Mouse (Mus musculus) layer of hippocampus, postnatal 10 days (tissue): ENCODE data around the gene Folr1. TPM values are rescaled to one million over a fixed set of nuclear protein-coding genes. Genes with fewer than 3 reads are reported as not detected.

Experiments
- DNase-seq, 2 experiments: peaks; one replicate each; pipeline ENCODE4 v3.0.0; 2021; ENCODE audit warnings: low spot score in 2 of 2
- long read RNA-seq: library from polyadenylated mRNA; stranded (forward); transcript quantifications from one replicate; pipeline ENCODE4 v2.0.0, GENCODE M21; 2023
- total RNA-seq, 2 experiments: library from RNA; stranded (reverse); gene quantifications; 2 replicates each; pipeline ENCODE4 v1.2.3; 2021

Gene Folr1
- 10 to 100 TPM in 1 of 2 experiments, 1 to 10 TPM in 1; 1.3 to 17.2 TPM for total RNA-seq
- long read RNA-seq, partial matches to known transcripts: 8 of 9 reads
- long read RNA-seq, other reads (novel, unspliced or antisense): 1 of 9 reads

GRCm38 (mm10) chr7:101870629-101871028 lies at the start of gene Folr1:
Gene Folr1, minus strand, starts transcription at chr7:101870788.
- no peak for DNase-seq

DNA sequence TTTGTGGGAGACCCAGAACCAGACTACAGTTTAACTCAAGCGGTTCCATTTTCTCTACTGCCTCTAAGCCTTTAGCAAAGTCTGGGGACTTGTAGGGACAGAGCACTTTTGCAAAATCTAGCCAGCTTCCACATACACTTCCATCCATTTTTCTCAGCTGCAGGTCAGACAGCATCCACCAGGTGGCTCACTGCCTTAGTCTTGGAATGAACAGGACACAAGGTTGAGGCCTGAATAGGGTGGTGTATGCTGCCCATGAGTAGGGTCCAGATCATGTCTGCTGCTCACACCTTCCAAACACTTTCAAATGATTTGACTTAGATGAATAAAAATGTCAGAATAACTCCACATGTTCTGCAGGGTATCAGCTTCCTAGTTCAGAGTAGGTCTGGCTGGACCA lies 47.5 kb upstream of the Folr1 start:
- DNase-seq: peak; percentile 64 to 73

- DNase-seq: no peak
Measured at GRCm38 (mm10) chr7:101911982-101912381, 41.4 kb upstream of the Folr1 start.

DNA sequence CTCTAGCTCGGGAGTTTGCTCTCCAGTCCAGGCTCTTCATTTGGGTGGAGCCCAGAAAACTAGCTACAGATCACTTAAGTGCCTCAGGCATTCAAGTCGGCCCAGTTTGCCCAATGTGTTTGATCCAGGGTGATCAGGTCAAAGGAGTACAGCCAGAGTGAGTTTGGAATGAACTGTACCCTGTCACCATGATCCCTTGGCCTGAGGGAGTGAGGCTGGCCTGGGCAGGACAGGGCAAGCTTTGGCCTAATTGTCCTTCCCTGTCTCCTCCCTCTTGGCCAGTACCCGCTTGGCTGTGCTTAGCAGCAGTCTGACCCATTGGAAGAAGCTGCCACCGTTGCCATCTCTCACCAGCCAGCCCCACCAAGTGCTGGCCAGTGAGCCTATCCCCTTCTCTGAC lies 39.5 kb upstream of the Folr1 start:
- DNase-seq: no peak

DNA sequence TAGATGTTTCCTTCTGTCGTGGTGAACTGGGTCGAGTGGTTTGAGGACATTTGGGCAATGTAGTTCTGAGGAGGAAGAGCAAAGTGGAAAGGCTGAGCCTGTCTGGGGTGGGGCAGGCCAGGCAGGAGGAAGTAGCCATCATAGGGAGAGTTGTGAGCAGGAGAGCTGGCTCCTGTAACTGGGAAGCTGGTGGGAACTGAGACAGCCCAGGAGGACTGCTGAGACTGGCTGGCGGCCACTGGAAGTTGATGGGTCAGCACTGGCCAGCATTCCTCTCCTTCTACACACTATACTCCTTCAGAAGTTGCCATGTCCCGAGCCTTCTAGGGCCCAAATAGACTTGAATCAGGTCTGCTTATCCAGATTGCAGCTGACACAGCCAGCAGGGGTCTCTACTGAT lies 37.8 kb upstream of the Folr1 start:
- DNase-seq: no peak

DNA sequence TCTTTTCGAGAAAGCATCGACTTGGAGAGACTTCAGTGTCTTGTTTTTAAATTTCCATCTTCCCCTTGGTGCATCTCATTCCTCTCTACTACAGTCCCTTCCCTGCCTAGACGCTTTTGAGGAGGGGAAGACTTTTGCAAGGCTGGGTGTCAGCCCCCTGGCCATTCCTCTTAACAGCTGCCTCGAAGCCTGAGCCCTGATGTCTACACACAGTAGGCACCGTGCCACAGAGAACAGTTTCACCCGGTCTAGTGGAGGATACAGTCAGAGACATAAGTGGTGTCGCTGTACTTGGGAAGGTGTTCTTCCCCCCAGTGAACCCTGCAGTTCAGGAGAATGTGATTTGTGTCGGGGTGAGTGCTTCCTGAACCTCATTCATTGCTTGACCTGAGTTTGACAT lies 36.1 kb upstream of the Folr1 start:
- DNase-seq: no peak

GRCm38 (mm10) chr7:101906287-101906681 lies 35.7 kb upstream of the Folr1 start, which contains the start of gene Tomt:
Gene Tomt, minus strand, starts transcription at chr7:101906359.
- no peak for DNase-seq

- DNase-seq: peak; percentile 99
Measured at GRCm38 (mm10) chr7:101905561-101906286, 35.1 kb upstream of the Folr1 start, which contains the start of gene Lamtor1. Gene Lamtor1, plus strand, starts transcription at chr7:101905904.

DNA sequence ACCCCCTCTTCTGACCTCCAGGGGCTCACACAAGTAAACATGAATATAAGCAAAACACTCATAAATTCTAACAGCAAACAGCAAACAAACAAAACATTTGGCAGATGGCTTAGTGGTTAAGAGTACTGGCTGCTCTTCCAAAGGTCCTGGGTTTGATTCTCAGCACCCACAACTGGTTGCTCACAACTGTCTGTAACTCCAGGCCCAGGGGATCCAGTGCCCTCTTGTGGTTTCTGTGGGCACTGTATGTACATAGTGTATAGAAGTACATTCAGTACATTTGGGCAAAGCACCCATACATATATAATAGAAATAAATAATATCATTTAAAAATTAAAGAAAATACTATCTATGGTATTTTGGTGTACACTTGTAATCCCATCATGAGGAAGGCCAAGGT lies 32.3 kb upstream of the Folr1 start:
- no peak for DNase-seq

DNA sequence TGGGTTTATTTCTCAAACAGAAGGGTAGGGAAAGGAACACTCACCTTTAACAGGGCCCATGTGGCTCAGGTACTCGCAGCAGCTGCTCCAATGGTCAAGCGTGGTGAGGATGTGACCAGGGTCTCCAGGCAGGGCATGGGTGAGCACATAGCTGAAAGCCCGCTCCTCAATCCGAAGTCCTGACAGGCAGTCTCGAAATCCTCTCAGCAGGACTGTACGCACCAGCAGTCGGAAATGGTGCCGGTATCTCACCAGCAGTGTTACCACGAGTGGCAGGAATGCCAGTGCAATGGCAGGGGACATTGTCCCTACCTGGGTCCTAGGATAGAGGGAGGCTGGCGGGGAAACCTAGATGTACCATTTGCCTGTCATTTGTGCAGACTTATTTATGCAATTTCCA lies 31.4 kb upstream of the Folr1 start:
- no peak for DNase-seq

- DNase-seq: no peak
Measured at GRCm38 (mm10) chr7:101900331-101901097, 29.9 kb upstream of the Folr1 start.

DNA sequence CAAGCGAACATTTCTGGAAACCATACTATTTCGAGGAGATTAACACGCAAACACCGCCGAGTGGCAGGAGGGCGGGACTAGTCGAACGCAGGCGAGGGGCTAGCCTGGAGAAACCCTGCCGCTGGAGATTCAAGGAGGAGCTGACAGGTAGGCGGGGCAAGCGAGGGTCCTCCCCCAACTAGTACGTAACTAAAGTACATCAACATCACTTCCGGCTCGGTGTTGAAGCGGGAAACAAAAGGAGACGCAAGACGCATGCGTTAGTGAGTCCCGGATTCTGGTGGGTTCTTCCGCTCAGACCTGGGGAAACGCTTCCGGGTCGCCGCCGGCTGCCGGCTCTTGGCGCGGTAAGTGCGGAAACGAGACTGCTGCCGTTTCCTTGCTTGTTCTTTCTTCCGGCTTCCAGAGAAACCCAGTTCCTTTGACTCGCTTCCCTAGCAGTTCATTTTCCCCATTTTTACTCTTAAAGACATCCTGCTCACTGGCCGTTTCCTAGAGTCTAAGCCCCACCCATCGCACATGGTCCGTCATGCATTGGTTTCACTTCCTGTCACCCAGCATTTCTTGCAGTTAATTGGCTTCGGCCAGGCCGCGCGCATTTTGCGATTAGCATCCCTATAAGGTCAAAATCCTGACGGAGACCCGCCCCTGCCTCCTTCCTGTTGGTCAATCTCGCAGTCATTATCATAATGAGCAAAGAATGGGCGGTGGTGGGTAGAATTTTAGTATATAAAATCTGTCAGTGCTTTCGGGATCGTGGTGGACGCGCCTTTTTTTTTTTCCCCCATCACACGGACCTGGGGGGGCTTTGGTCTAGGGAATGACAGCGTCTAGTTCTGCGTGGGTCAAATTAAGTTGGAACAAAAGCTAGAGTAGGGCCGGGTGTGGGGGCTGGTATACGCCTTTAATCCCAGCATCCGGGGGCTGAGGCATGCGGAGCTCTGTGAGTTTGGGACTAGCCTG lies 25.8 kb upstream of the Folr1 start:
- peak; percentile 91 to 94 for DNase-seq

GRCm38 (mm10) chr7:101895695-101896094 lies 25.1 kb upstream of the Folr1 start:
- no peak for DNase-seq

DNA sequence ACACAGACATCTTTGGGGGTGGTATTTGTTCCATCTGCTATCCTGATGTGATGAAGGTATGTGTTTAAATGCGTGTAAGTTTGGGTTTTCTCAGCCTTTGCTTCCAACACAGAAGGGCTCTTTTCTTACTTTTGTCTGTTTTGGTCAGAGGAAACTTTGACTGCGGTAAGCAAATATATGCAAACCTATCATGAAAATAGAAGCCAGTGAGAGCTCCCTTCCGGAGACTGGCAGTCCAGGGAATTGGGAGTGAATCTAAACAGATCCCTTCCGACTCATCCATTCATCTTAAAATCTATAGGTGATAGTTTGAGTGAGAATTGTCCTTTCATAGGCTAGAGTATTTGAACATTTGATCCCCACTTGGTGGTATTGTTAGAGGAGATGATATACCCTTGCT lies 17.9 kb upstream of the Folr1 start:
- DNase-seq: no peak

DNA sequence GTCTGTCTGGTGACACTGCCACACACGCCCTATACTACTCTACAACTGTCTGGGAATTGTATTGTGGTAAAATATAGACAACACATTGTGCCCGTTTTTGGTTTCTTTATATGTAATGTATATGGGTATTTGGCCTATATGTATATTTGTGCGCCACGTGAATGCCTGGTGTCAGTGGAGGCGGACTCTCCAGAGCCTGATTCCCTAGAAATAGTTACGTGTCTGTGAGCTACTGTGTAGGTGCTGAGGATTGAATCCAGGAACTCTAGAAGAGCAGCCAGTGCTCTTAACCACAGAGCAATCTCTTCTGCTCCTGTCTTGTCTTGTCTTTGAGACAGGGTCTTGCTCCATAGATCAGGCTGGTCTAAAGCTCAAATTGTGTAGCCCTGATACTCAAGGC lies 15.7 kb upstream of the Folr1 start:
- no peak for DNase-seq

GRCm38 (mm10) chr7:101884160-101884559 lies 13.6 kb upstream of the Folr1 start:
- no peak for DNase-seq

- DNase-seq: no peak
Measured at GRCm38 (mm10) chr7:101882413-101883154, 12.0 kb upstream of the Folr1 start.

GRCm38 (mm10) chr7:101880855-101881254 lies 10.3 kb upstream of the Folr1 start:
- no peak for DNase-seq

GRCm38 (mm10) chr7:101875978-101876377 lies 5.4 kb upstream of the Folr1 start:
- DNase-seq: no peak

- no peak for DNase-seq
Measured at GRCm38 (mm10) chr7:101871296-101871695, 708 bp upstream of the Folr1 start.

DNA sequence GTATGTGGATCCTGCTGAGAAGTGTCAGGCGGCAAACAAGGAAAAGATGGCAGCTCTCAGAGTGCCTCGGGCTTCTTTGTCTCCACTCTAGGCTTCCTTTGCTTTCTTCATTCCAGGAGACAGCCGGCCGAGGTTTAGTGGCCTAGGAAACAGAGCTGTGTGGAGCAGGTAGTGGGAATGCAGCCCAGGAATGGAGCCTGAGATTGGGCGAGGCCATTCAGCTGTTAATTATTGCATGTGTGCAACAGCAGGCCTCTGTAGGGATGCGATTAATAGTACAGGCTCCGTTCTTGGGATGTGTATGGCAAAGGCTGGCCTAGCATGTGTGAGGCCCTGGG lies 1.5 kb downstream of the Folr1 start:
- DNase-seq: no peak
